Mouse (Mus musculus) frontal cortex, postnatal 36 days (tissue): ENCODE measurements at regions not wholly inside any gene's neighbourhood (a gene's known extent, or its start where the extent isn't known, plus 50 kb on each side); places are given as distances from the start of the nearest gene placed in this dataset.
A peak's percentile ranks its signal among the peaks of the same experiment; 100 is the strongest.
"Not testable (repeated sequence)": the region's sequence is repeated elsewhere in the genome, so short reads cannot be mapped to it uniquely, and the experiment has no call there.

Experiments used
- DNase-seq, 2 experiments: peaks; one replicate each; pipeline ENCODE4 v3.0.0; 2022; ENCODE audit warnings: low spot score in 2 of 2

GRCm38 (mm10) chr1:14688041-14688440 is 1405.1 kb downstream of the 4930444P10Rik start:
- not testable (repeated sequence) for DNase-seq

DNA sequence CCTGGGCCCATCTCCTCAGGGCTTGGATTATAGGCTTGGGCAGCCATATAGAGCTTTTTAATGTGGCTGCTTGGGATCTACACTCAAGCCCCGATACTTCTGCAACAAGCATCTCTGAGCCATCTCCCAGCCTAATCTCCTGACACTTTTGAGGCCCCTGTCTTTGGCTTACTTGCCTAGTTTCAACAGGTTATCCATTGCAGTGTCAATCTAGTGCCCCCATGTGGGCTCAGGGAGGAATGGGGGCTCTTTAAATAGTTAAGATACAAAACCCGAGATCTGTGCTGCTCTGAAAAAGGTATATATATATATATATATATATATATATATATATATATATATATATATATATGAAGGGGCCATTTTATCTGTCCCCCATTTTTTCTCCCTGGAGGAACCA is 1407.0 kb downstream of the 4930444P10Rik start:
- DNase-seq = no peak

- DNase-seq = no peak
These were observed 1412.7 kb downstream of the 4930444P10Rik start for GRCm38 (mm10) chr1:14680443-14680842.

DNA sequence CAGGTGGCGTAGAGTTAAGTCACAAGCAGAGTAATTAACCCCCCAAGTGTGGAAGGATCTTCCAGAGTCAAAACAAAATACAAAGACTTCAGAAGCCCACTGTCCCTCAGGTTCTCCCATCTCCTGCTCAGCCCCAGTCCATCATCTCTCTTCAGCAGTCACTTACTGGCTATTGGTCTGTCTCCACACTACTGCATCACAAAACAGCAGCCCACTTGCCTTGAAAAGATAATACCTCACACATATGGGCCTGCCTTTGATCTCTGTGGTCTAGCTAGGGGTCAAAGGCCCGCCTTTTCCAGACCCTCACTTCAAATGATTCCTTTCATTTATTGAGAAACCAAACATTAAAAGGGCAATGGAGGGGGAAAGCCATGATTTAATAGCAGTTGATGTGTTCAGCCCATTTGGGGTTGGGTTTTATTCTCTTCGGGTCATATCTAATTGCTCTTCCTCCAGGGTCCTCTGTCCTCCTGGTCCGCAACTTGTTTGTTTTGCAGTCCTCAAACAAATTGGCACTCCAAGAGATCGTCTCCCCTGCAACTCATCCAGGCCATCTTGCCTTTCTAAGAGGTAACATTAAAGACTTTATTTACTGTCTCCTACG is 1420.6 kb downstream of the 4930444P10Rik start:
- no peak for DNase-seq

DNA sequence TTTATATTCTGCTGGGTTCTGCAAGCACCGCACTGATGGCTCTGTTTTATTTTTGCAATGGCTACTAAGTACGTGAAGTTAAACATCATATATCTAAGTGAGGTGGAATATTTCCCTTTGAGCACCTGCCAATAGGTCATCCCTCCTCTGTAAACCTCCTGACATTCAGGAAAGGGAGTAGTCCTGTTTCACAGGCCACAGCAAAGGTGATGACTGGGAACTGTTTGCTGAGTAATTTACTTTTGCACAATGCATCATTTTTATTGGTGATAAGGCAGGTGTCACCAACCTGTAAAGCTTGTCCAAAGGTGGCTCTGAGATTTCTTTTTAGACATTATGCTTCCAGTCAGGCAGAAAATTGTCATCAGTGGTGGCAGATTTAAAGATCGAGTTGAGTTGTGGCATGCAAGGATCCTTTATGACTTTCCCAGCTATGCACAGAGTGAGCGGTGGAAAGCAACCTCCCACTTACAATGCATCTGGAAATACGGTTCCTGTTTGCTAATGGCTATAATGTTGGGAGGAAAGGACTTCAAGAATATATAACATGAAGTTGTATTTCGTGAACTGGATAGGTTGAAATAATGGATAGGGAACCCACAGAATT is 1430.3 kb downstream of the 4930444P10Rik start:
- DNase-seq = no peak

DNA sequence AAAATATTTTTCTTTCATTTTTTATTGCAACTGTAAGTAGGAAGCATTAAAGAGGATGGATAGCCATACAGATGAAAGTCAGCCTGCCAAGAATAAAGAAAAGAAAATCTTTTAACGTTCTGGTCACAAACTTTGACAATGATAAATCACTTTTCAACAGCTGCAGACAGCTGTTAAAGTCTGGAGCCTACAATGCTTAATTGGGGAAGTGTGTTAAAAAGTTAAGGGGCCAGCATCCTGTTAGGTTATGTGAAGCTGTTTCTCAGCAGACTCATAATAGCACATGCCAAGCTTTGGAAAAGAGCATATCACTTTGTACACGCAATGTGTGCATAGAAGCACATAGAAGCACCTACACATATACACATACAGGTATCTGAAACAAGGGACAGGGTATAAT is 1431.3 kb downstream of the 4930444P10Rik start:
- no peak for DNase-seq

GRCm38 (mm10) chr1:14650346-14650745 is 1442.8 kb downstream of the 4930444P10Rik start:
- DNase-seq = no peak

- DNase-seq = peak; percentile 17 to 48
These were observed 1457.4 kb downstream of the 4930444P10Rik start for GRCm38 (mm10) chr1:14635642-14636263.

DNA sequence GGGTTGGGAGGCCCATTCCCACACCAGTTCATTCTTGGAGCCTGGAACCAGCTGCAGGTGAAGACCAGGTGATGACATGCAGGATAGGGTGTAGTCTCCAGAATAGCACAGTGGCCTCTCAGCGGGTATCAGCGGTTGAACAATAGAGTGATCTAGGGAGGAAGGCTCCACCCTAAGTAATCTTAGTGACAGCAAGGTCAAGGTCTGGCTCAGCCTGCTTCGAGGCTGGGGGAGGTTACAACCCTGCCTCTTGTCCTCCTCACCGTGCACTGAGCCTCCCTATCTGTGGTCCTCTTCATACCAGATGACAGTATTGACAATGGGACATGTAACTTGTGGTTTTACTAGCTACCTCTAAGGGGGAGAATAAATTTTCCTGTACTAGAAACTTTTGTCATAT is 1461.1 kb downstream of the 4930444P10Rik start:
- no peak for DNase-seq

DNA sequence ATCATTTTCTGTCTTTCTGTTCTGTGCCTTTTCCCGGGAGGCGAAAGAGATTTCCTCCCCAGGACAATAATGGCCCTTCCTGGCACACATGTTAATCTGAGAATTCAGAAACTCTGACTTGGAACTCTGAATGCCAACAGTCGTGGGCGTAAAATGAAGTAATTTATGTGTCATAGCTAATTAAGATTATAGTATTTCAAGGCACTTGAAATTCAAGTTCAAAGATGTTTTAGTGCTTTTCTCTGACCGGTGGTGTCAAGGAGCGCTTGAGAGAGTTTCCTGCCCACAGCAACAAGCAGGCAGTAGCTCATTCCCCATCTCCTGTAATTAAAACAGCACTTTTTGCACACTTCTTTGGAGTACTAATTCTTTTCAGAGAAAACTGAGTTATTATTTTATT is 1465.9 kb downstream of the 4930444P10Rik start:
- no peak for DNase-seq

DNA sequence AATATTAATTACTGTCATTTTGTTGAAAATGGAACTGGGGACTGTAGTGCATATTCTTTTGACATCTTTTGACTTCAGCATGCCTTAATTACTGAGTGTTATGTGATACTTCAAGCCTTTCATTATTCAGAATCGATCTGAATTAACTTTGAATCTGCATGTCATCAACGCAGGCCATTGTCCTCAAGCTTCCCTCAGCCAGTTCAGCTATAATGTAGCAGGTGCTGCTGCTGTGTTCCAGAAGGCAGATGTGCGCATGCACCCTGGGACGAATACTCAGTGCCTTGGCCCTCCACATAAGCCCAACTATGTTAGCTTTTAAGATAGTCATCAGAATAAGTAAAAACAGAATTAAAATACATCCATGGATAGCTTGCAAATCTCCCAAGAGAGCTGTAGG is 1466.4 kb downstream of the 4930444P10Rik start:
- no peak for DNase-seq

GRCm38 (mm10) chr1:14620922-14621430 is 1472.1 kb downstream of the 4930444P10Rik start:
- DNase-seq = no peak

GRCm38 (mm10) chr1:14613232-14613894 is 1479.8 kb downstream of the 4930444P10Rik start:
- no peak for DNase-seq

DNA sequence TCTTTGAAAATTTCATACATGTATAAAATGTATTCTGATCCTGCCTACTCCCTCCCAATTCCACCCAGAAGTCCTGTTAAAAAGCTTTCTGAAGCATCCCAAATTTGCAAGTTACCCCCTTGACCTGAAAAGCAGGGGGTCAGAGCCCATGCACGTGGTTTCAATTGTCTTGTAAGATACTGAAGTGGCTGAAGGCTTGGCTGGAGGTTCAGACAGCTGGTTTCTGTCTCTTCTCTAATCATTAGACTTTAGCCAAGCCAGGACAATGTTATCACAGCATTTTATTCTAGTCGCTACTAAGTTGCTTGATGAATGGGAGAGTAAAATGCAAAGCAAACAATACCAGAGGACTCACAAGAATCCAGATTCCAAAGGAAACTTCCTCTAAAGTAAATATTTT is 1484.1 kb downstream of the 4930444P10Rik start:
- no peak for DNase-seq

GRCm38 (mm10) chr1:14595961-14596360 is 1497.2 kb downstream of the 4930444P10Rik start:
- DNase-seq = no peak

DNA sequence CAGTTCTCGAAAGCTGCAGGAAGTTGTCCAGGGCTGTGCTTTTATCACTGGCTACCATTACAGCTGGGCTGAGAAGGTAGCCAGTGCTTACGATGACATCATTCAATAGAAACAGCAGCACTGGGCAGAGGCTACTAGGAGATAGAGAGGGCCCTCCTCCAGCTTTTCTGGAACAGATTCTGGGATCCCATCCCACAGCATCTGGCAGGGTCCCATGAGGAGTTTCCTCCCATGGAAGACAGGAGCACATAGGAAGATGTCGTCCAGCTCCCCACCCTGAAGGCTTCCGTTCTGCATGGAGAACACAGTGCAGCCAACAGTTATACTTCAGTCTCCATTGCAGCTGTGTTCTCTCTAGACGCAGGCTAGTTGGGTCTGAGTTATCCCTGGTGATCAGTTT is 1503.2 kb downstream of the 4930444P10Rik start:
- DNase-seq = no peak

DNA sequence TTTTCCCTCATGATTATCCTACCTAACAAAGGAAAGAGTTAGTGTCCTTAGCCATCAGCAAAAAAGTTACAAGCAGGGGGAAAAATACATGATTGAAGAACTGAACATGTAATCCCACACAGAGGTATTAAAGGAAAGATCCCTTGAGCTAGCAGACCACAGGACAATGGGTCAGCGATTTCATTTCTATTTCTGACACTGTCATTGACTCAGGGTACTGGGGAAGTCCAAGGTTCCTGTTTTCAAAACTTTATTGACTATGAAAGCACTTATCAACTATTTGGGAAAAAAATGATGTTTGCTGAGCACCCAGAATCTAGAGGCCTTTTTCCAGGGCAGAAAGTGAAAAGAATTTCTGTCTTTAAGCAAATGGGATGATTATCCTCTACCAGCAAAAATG is 1513.7 kb downstream of the 4930444P10Rik start:
- no peak for DNase-seq

DNA sequence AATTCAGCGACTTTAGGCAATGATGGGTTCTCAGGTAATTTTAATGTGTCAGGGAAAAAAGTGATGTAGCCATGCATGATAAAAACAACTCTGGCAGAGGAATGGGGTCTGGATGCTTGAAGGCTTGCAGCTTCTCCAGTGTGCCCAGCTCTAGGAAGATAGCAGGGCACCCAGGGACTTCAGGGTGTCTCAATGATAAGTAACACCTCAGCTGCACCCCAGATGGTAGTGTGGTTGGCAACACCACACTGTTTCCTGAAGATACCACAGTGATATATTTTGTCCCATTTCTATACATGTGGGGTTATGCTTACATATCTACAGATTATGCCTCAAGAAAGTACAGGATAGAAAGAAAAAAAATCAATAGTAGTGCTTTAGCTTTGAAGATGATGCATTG is 1516.9 kb downstream of the 4930444P10Rik start:
- DNase-seq = no peak

GRCm38 (mm10) chr1:14570562-14570981 is 1522.6 kb downstream of the 4930444P10Rik start:
- DNase-seq = peak in 1 of 2 experiments; percentile 2

GRCm38 (mm10) chr1:14570113-14570512 is 1523.0 kb downstream of the 4930444P10Rik start:
- DNase-seq = no peak

DNA sequence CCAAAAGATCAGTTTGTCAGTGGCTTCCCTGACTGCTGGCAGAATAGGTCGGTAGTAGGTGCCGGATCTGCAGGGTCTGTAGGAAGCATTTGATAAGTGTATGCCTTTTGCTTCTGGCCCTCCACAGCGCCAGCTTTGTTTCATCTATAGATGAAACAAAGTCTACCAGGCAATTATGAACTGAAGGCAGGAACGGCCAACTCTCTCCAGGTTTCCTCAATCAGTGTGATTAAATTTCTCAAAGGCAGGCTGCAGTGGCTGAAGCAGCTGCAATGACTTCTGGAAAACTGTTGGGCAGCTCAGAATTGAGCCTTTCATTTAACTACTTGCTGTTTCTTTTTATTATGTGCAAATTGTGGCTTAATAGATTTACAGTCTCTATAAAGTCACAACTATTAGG is 1526.1 kb downstream of the 4930444P10Rik start:
- DNase-seq = no peak

DNA sequence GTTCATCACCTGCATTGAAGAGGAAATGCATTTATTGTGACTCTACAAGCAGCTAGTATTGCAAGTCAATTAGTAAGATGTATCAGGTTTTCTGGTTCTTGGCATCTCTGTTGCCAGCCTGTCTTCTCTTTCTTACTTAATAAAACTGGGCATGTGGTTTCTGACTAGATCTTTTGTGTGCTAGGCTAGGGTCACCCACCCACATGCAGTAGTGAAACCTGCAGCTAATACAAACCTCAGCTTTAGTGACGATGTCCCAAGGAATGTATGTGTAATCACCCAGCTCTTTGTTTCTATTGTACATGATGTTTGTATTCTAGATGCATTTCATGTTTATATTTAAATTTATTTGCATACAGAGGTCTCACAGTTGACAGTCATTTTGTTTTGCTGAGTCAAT is 1526.7 kb downstream of the 4930444P10Rik start:
- DNase-seq = no peak
